Mouse (Mus musculus): ENCODE results near the gene Gm20716. TPM values are rescaled to one million over a fixed set of nuclear protein-coding genes. Genes with fewer than 3 reads are reported as not detected.
"Not testable (repeated sequence)": the region's sequence is repeated elsewhere in the genome, so short reads cannot be mapped to it uniquely, and the experiment has no call there.

Gm20716 gene
- polyA plus RNA-seq, 1 experiment from 2014 or later: 15.3 TPM

GRCm38 (mm10) chr2:168167781-168168180, 62.4 kb downstream of the Gm20716 start:
- no peak for DNase-seq (ENCODE audit: low spot score)

DNA sequence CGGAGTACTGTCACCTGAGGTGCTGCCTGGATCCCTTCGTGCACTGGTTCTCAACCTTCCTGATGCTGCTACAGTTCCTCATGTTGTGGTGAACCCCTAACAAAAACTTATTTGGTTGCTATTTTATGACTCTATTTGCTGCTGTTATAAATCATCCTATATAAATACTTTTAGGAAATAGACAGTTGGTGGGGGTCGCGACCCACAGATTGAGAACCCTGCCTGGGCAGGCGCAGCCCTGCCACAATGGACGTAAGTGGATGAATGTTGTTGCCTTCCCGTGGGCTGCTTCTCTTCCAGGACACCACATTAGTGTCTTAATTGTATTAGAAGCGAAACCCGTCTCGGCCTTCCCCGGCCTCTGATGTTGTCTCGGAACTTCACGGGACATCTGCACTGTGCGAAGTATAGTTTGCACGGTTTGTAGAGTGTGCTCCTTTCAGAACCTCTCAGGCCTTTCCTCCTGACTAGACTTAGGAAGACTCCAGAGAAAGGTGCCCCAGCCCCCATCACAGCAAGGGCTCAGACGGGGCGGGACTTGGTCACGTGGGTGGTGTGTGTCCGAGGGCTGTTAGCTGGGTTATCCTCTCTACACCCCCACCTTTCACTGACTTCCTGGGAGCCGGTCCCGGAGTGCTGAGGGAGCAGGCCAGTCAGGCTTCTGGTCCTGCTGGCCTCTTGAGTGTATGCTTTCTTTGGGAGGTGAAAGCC, 63.3 kb downstream of the Gm20716 start:
- DNase-seq (ENCODE audit: low spot score): no peak

DNA sequence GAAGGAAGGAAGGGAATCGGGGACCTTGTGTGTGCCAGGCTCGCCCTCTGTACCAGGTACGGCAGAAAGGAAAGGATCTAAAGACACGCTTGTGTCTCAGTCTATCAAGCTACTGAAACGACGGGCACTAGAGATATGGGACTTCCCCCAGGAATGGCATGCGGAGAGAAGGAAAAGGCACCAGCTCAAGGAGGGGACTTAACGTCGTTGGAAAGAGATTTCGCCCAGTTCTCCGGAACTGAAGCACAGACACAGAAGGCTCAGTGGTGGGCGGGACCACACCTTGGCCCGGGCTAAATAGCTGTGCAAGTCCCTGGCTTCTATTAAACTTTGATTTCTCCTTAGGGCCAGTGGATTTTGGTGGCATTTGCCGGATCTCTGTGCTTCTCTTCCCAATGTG, 68.2 kb downstream of the Gm20716 start:
- no peak for DNase-seq (ENCODE audit: low spot score)

DNA sequence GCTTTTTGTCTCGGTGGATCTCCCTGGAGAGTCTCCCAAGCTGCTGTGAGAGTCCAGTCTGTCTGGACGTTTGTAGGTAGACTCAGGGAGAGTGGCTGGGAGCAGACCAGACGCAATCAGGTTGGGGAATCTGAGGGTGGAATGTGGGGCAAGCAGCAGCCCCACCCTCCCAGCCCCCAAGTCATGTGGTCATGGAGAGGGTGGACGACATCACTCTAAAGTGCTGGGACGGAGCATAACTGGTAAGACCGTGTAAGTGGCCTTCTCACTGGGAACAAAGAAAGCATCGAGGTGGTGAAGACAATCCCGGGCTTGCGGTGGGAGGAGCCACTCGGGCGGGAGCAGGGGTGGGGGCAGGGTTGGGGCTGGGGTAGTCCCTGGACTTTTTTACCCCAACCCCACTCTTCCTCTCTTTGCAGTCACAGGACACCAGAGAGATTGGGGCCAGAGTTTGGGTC, 68.6 kb downstream of the Gm20716 start:
- DNase-seq (ENCODE audit: low spot score): no peak

- no peak for DNase-seq (ENCODE audit: low spot score)
Observed at GRCm38 (mm10) chr2:168160370-168160930, 69.7 kb downstream of the Gm20716 start.

DNA sequence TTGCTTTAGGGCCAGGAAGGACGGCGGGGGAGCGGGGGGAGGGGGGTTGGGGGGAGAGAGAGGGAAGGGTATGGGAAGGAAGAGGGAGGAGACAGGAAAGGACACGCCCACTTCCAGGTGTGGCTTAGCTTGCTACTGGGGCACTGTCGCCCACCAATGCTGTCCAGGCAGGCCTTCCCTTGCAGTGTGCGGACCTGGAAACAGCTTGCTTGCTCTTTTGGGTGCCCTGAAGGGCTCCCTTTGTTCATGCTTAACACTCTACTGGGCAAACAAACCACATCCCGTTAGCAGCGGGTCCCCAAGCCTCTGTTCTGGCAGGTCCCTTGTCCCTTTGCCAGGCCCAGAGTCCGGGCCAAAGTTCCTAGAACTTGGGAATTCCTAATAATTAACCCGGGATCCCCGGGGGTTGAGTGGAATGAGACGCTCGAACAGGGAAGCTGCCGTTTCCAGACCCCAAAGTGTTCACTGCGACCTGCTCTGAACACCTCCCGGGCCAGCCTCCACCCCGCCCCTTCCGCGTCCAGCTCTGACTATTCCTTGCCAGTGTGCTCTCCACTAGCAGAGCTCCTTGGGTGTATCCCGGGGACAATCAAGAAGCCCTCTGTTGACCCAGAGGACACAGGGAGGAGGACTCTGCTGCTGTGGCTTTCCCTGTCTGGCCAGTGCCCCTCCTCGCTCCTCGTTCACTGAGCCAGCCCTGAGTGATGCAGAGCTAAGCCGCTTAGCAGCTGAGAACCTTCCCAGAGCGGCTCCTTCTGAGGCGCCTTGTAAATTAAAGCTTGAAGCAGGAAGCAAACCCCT, 71.1 kb downstream of the Gm20716 start:
- DNase-seq (ENCODE audit: low spot score): peak; percentile 54

DNA sequence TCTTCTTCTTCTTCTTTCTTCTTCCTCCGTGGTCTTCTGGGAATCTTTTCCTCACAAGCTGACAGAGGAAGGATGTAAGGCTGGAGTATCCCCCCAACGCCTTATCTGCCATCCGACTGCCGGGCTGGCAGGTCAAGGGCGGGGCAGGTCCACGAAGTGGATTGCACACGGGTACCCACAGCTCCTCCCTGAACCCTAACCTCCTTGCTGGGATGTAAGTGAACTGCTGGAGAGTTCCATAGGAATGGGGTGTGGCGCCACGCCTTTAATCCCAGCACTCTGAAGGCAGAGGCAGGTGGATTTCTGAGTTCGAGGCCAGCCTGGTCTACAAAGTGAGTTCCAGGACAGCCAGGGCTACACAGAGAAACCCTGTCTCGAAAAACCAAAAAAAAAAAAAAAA, 72.2 kb downstream of the Gm20716 start:
- not testable (repeated sequence) for DNase-seq (ENCODE audit: low spot score)

DNA sequence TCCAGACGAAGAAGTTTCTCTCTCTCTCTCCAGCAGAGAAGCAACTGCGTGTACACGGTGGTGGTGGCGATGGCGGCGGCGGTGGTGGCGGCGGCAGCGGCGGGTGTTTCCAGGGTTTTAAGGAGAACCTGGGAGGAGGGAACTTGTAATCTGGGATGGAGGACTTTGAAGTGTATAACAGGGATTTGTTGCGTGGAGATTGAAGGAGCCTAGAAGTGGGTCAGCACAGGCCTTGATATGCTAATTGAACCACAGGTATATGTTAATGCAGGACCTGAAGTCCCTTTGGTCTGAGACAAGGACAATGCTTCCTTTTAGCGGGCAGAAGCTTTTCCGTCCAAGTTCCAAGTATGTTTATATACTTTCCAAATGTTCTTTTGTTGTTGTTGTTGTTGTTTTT, 73.8 kb downstream of the Gm20716 start:
- no peak for DNase-seq (ENCODE audit: low spot score)

DNA sequence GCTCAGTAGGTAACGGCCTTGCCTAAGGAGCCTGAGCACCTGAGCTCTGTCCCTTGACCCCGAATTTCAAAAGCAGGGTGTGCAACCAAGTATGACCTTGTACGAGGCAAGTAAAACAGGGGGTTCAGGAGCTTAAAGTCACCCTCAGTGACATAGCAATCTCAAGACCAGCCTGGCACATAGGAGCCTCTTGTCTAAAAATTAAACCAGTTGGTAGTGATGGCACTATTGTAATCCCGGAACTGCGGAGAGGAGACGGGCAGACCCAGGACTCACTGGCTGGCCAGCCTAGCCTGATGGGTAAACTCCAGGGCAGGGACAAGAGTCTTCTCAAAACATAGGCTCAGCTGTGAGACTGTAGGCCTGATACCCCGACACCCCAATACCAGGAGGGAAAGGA, 74.5 kb downstream of the Gm20716 start:
- DNase-seq (ENCODE audit: low spot score): no peak

DNA sequence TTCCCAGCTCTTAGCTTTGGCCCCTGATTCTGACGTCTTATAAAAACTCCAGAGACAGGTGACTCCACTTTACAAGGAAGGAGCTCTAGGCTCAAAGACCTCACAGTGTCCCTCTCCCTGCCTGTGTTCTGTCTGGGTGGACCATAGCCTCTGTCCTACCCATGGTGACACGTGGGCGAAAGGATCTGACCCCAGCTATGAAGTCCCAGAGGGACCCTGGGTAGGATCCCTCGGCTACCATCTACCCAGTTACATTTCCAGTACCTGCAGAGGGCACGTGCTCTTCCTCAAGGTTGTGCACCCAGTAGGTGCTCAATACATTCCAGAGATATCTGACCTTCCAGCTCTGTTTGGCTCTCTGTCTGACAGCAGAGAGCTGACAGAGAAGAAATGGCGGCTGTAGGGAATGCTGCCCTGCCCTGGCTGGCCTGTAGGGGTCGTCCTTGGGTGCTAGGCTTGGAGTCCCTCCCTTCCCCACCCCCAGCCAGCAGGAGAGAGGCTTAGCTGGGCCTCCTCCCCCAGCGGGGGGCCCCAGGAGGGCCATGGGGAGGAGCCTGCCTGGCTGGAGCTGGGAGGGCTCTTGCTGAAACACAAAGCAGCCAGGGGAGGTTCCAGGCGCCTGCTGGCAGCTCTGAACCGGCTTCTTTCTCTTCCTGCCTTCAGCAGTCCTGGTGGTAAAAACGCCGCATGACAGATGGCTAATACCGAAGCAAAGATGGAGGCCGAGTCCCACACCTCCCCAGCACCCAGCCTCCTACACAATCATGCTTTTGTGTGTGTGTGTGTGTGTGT, 75.9 kb downstream of the Gm20716 start:
- peak; percentile 98 for DNase-seq (ENCODE audit: low spot score)

DNA sequence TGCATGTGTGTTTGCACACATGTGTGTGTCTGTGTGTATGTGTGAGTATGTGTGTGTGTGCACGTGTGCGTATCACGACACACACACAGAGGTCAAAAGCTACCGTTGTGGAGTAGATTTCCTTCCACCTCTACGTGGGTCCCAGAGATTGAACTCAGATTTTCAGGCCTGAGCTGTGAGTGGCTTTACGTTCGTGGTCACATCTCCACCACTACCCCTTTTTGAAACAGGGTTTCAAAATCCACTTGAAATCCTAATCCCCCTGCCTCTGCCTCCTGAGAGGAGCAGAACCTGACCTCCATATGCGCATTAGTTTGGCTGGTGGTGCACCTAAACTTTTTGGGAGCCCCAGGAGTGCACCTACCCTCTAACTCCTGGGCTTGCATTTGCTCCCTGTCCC, 80.9 kb downstream of the Gm20716 start:
- no peak for DNase-seq (ENCODE audit: low spot score)

DNA sequence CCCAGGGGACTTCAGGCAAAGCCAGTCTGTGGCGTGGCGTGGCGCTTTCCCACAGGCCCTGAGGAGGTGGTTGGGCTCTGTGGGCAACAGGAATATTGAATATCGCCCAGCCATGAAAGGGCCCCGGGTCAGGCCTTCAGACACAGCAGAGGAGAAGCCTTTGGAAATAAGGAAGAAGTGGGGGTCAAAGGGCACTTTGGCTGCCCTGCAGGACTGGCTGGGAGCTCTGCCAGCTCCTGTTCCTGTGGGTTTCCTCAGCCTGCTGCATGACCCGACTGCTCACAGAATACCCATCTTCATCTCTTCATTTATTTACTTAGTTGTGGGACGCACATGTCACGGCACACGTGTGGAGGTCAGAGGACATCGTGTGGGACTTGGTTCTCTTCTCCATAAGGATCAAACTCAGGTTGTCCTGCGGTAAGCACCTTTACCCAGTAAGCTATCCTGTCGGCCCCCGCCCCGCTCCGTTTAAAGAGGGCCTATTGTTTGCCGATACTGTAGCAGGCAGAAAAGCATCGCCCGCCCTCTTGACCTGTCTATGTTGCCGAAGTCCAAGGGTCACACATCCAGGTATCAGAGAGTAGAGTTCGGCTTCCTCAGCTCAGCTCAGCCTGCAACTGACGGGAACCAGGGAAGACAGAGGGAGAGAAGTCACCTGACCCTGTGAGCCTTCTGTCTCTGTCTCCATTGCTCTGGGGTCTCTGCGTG, 82.3 kb downstream of the Gm20716 start:
- no peak for DNase-seq (ENCODE audit: low spot score)

DNA sequence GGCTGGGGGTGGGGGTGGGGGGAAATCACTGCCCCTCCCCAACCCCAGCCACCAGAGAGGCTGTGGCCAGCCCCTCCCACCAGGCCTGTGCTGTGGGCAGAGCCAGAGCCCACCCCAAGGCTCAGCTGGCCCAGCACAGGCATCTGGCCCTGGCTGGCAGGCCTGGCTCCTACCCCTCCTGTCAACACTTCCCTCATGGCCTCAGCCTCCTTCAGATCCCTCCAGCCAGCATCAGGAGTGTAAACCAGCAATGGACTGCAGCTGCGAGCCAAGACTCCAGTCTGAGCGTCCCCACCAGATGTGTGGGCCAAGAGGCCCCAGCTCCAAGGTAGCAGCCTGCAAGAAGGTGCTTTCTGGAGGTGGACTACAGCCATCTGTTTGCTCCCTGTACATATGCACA, 84.7 kb downstream of the Gm20716 start:
- no peak for DNase-seq (ENCODE audit: low spot score)

DNA sequence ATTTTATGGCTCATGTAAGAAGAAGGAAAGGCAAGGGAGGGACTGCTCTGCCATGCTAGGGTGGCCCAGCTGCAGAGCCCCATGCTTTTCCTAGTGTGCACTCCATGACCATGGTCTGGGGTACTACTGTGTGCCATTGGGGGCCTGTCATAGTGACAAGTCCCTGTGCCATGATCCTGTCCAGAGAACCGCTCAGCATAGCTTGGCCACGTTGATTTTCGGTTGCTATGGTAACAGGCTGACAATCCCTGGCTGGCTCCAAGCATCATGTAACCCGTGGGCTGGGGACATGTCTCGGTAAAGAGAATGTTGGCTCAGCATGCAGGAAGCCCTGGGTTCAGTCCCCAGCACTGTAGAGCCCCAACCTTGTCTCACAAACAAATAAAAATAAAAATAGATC, 86.4 kb downstream of the Gm20716 start:
- no peak for DNase-seq (ENCODE audit: low spot score)

DNA sequence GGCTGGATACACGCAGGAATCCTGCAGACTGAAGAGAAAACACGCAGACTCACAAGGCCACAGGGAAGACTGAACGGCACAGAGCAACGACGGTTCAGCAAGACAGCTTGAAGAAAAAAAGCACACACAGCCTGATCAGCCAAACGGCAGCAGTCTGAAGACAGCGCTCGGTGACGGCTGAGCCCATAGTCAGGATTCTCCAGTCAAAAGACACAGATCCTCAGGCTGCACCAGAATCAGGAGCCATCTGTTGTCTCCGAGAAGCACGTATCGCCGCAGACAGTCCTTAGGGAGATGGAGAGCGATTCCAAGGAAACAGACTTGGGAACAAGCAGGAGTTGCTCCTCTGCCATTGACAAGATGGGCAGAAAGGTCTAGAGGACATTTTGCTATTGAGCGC, 93.0 kb downstream of the Gm20716 start:
- no peak for DNase-seq (ENCODE audit: low spot score)

Small RNA genes within 50 kb of the gene (microRNA-seq; reads per million reads assigned to microRNA genes)
- gene Gm24561 (ENCODE audit: borderline number of aligned reads): not detected

Other genes starting within 250 kb of the Gm20716 start
- 0.18 and 0.30 TPM in 2 replicates for gene Ripor3, start 219.7 kb downstream of the Gm20716 start, polyA plus RNA-seq (2015; fragmentation: Nextera tagmentation; extraction: Ambion mirVana)
- gene Pard6b, start 149.4 kb downstream of the Gm20716 start, polyA plus RNA-seq (2015; fragmentation: Nextera tagmentation; extraction: Ambion mirVana): 3.1 and 3.4 TPM in 2 replicates
- 4.8 and 7.9 TPM in 2 replicates for gene Adnp, start 23.3 kb downstream of the Gm20716 start, polyA plus RNA-seq (2015; fragmentation: Nextera tagmentation; extraction: Ambion mirVana)
- 143 and 144 TPM in 2 replicates for gene Dpm1, start 227 bp upstream of the Gm20716 start, polyA plus RNA-seq (2015; fragmentation: Nextera tagmentation; extraction: Ambion mirVana)
- 9.3 and 11.4 TPM in 2 replicates for gene Mocs3, start 258 bp upstream of the Gm20716 start, polyA plus RNA-seq (2015; fragmentation: Nextera tagmentation; extraction: Ambion mirVana)
- gene Kcng1, start 51.4 kb upstream of the Gm20716 start, polyA plus RNA-seq (2015; fragmentation: Nextera tagmentation; extraction: Ambion mirVana): not detected in 2 replicates

Data from thymus, postnatal 0 days (tissue).